Mouse (Mus musculus) layer of hippocampus, adult 9-10 months (tissue): Measurements from ENCODE around the gene Alyref.
"Not testable (repeated sequence)": the region's sequence is repeated elsewhere in the genome, so short reads cannot be mapped to it uniquely, and the experiment has no call there.

Experiments used
- DNase-seq: peaks from one replicate; pipeline ENCODE4 v3.0.0; 2022; ENCODE audit warnings: low spot score

Gene Alyref

GRCm38 (mm10) chr11:120600716-120601115 is 2.6 kb upstream of the Alyref start:
- no peak for DNase-seq

GRCm38 (mm10) chr11:120598990-120599549 is 905 bp upstream of the Alyref start:
- no peak for DNase-seq

GRCm38 (mm10) chr11:120597240-120598235 is 627 bp downstream of the Alyref start:
- DNase-seq, result no peak

GRCm38 (mm10) chr11:120588531-120588930 is 9.6 kb downstream of the Alyref start:
- no peak for DNase-seq

- no peak for DNase-seq
Measured at GRCm38 (mm10) chr11:120583937-120584336, 14.2 kb downstream of the Alyref start.

GRCm38 (mm10) chr11:120582982-120583293 is 15.2 kb downstream of the Alyref start:
- not testable (repeated sequence) for DNase-seq

- no peak for DNase-seq
Measured at GRCm38 (mm10) chr11:120582268-120582981, 15.7 kb downstream of the Alyref start.

- DNase-seq, result peak; percentile 63
Measured at GRCm38 (mm10) chr11:120581490-120582267, 16.5 kb downstream of the Alyref start, which contains the start of gene Arhgdia. TSS of gene Arhgdia (minus strand) at chr11:120581624.

GRCm38 (mm10) chr11:120580871-120581331 is 17.3 kb downstream of the Alyref start:
- DNase-seq, result no peak

- no peak for DNase-seq
Measured at GRCm38 (mm10) chr11:120580190-120580589, 18.0 kb downstream of the Alyref start.

- DNase-seq, result no peak
Measured at GRCm38 (mm10) chr11:120579316-120580107, 18.7 kb downstream of the Alyref start.

- DNase-seq, result no peak
Measured at GRCm38 (mm10) chr11:120578694-120579243, 19.4 kb downstream of the Alyref start.

GRCm38 (mm10) chr11:120578024-120578693 is 20.0 kb downstream of the Alyref start:
- no peak for DNase-seq

GRCm38 (mm10) chr11:120577211-120578023 is 20.7 kb downstream of the Alyref start:
- DNase-seq, result no peak

- no peak for DNase-seq
Measured at GRCm38 (mm10) chr11:120576365-120576981, 21.7 kb downstream of the Alyref start.

- no peak for DNase-seq
Measured at GRCm38 (mm10) chr11:120575940-120576339, 22.2 kb downstream of the Alyref start.

GRCm38 (mm10) chr11:120575046-120575445 is 23.1 kb downstream of the Alyref start:
- no peak for DNase-seq

GRCm38 (mm10) chr11:120574278-120574600 is 23.9 kb downstream of the Alyref start:
- no peak for DNase-seq
